ENCODE assay signal across 8 mouse cellular contexts in genomic region chr7:80370649-80371040, GRCm38 (mm10). TPM values are rescaled to one million over a fixed set of nuclear protein-coding genes. Genes with fewer than 3 reads are reported as not detected.
A peak's percentile ranks its signal among the peaks of the same experiment; 100 is the strongest.
DNase-seq lines count a peak whose midpoint lies in the region; ATAC-seq lines count a peak whose summit lies in the region.

No protein-coding gene starts in this region.

- peak overlapping the region; percentile 89 for H3K4me3 ChIP-seq in intestine, embryonic 14.5 days (ENCODE audit: low read depth, low read length)
- H3K4me3 ChIP-seq in midbrain, embryonic 10.5 days = peak overlapping the region; percentile 96

- peak overlapping the region; percentile 80 for H3K27ac ChIP-seq in intestine, embryonic 14.5 days (ENCODE audit: low read depth)
- H3K27ac ChIP-seq in midbrain, embryonic 10.5 days (replicated peaks) = peak overlapping the region; percentile 93

- peak overlapping the region; percentile 80 for H3K9ac ChIP-seq in intestine, embryonic 14.5 days (ENCODE audit: low read length)

- peak; percentile 37 for ATAC-seq in intestine, embryonic 14.5 days (replicated peaks; ENCODE audit: low FRiP score, low TSS enrichment, low read depth)
- ATAC-seq in erythroid progenitor cell, adult 5-6 weeks (replicated peaks; ENCODE audit: low FRiP score, poor library complexity, severe bottlenecking) = no peak

- WGBS in intestine, embryonic 14.5 days = under 1% methylated on average over 31 of the region's 31 CpGs
- WGBS in midbrain, embryonic 10.5 days = under 1% methylated on average over 31 of the region's 31 CpGs

- peak overlapping the region; percentile 71 for H3K4me2 ChIP-seq in intestine, embryonic 14.5 days (ENCODE audit: low read length)

- no peaks in the 10 kb centered on the region for H3K9me3 ChIP-seq in intestine, embryonic 14.5 days (ENCODE audit: control insufficient read depth, low read length)
- no peaks in the 10 kb centered on the region for H3K9me3 ChIP-seq in midbrain, embryonic 10.5 days (replicated peaks)

- peaks cover 12% of the 10 kb centered on the region for H3K4me1 ChIP-seq in intestine, embryonic 14.5 days (replicated peaks; ENCODE audit: control insufficient read depth, insufficient read depth, low read length)
- H3K4me1 ChIP-seq in midbrain, embryonic 10.5 days = peaks cover 17% of the 10 kb centered on the region

- DNase-seq in T-cell, adult 2 months (ENCODE audit: low spot score) = peak; percentile 88
- DNase-seq in cerebellum, postnatal 25 days = peak; percentile 94 to 95
- peak; percentile 87 for DNase-seq in gastrocnemius, postnatal 14 days
- DNase-seq in intestine, embryonic 14.5 days (ENCODE audit: low spot score) = peak; percentile 86
- DNase-seq in left cerebral cortex, postnatal 36 days (ENCODE audit: low spot score in 2 of 2) = peak; percentile 80 to 84
- peak; percentile 65 for DNase-seq in midbrain, embryonic 10.5 days (ENCODE audit: low spot score)
- DNase-seq in right cerebral cortex, postnatal 4 days = peak; percentile 77

- H3K36me3 ChIP-seq in intestine, embryonic 14.5 days (ENCODE audit: control insufficient read depth, insufficient read depth, low read length) = peaks cover 29% of the 10 kb centered on the region
- peaks cover 31% of the 10 kb centered on the region for H3K36me3 ChIP-seq in midbrain, embryonic 10.5 days

- intact Hi-C loops in gastrocnemius, postnatal 14 days (cut with DNase I; ENCODE audit: low total_unique reads) = loop anchor here (2.0 kb wide), 1 partner anchor 30 kb away; the partner anchor contains the start of gene Unc45a
- intact Hi-C loops in left cerebral cortex, postnatal 36 days (cut with DNase I) = loop anchor here (1.0 kb wide), 1 partner anchor 30 kb away; no protein-coding TSS in a partner anchor

- no peaks in the 10 kb centered on the region for H3K27me3 ChIP-seq in intestine, embryonic 14.5 days (replicated peaks; ENCODE audit: control insufficient read depth, insufficient read depth, low read length)
- H3K27me3 ChIP-seq in midbrain, embryonic 10.5 days (ENCODE audit: low read depth, poor library complexity, severe bottlenecking) = no peaks in the 10 kb centered on the region

RNA-seq across cellular contexts. Expression of gene Man2a2, which starts 0.5 kb away (rescaled TPM):
- total RNA-seq in gastrocnemius, postnatal 14 days (2021) = 10 to 100 TPM; 96.8 to 97.0 TPM
- polyA plus RNA-seq in intestine, embryonic 14.5 days (2014; fragmentation: Nextera tagmentation; extraction: Ambion mirVana) = 17.4 and 18.8 TPM in 2 replicates
- total RNA-seq in left cerebral cortex, postnatal 36 days (2021) = 100 to 1,000 TPM; 128 to 158 TPM
- polyA plus RNA-seq in midbrain, embryonic 10.5 days (2016; fragmentation: Nextera tagmentation; extraction: Ambion mirVana) = 15.7 and 18.4 TPM in 2 replicates
- 6.5 and 13.0 TPM in 2 replicates for total RNA-seq in erythroid progenitor cell, adult 5-6 weeks (2015; ENCODE audit: low replicate concordance)
- total RNA-seq in erythroid progenitor cell, adult 5-6 weeks (2017; ENCODE audit: low replicate concordance) = 5.1 and 7.8 TPM in 2 replicates

RNA-seq across cellular contexts. Expression of gene Fes, which starts 17.1 kb away (rescaled TPM):
- total RNA-seq in gastrocnemius, postnatal 14 days (2021) = 1 to 10 TPM; 5.7 to 7.6 TPM
- polyA plus RNA-seq in intestine, embryonic 14.5 days (2014; fragmentation: Nextera tagmentation; extraction: Ambion mirVana) = 8.0 and 10.1 TPM in 2 replicates
- 1 to 10 TPM; 6.0 to 7.1 TPM for total RNA-seq in left cerebral cortex, postnatal 36 days (2021)
- polyA plus RNA-seq in midbrain, embryonic 10.5 days (2016; fragmentation: Nextera tagmentation; extraction: Ambion mirVana) = 9.1 and 11.8 TPM in 2 replicates
- total RNA-seq in erythroid progenitor cell, adult 5-6 weeks (2015; ENCODE audit: low replicate concordance) = 31.0 and 53.2 TPM in 2 replicates
- total RNA-seq in erythroid progenitor cell, adult 5-6 weeks (2017; ENCODE audit: low replicate concordance) = 9.1 and 17.2 TPM in 2 replicates

RNA-seq across cellular contexts. Expression of gene Hddc3, which starts 27.7 kb away (rescaled TPM):
- total RNA-seq in gastrocnemius, postnatal 14 days (2021) = 10 to 100 TPM; 34.3 to 37.2 TPM
- 19.8 and 19.9 TPM in 2 replicates for polyA plus RNA-seq in intestine, embryonic 14.5 days (2014; fragmentation: Nextera tagmentation; extraction: Ambion mirVana)
- 10 to 100 TPM; 52.9 to 65.7 TPM for total RNA-seq in left cerebral cortex, postnatal 36 days (2021)
- polyA plus RNA-seq in midbrain, embryonic 10.5 days (2016; fragmentation: Nextera tagmentation; extraction: Ambion mirVana) = 24.8 and 24.9 TPM in 2 replicates
- 1.3 and 24.9 TPM in 2 replicates for total RNA-seq in erythroid progenitor cell, adult 5-6 weeks (2015; ENCODE audit: low replicate concordance)
- total RNA-seq in erythroid progenitor cell, adult 5-6 weeks (2017; ENCODE audit: low replicate concordance) = 4.4 TPM in 1 of 2 replicates, not detected in the other

RNA-seq across cellular contexts. Expression of gene Unc45a, which starts 29.8 kb away (rescaled TPM):
- total RNA-seq in gastrocnemius, postnatal 14 days (2021) = 10 to 100 TPM; 11.7 to 12.1 TPM
- 29.9 and 34.2 TPM in 2 replicates for polyA plus RNA-seq in intestine, embryonic 14.5 days (2014; fragmentation: Nextera tagmentation; extraction: Ambion mirVana)
- total RNA-seq in left cerebral cortex, postnatal 36 days (2021) = 10 to 100 TPM; 36.4 to 39.6 TPM
- 42.3 and 46.7 TPM in 2 replicates for polyA plus RNA-seq in midbrain, embryonic 10.5 days (2016; fragmentation: Nextera tagmentation; extraction: Ambion mirVana)
- 1.4 and 2.5 TPM in 2 replicates for total RNA-seq in erythroid progenitor cell, adult 5-6 weeks (2015; ENCODE audit: low replicate concordance)
- total RNA-seq in erythroid progenitor cell, adult 5-6 weeks (2017; ENCODE audit: low replicate concordance) = 2.2 and 14.5 TPM in 2 replicates

RNA-seq across cellular contexts. Expression of gene Furin, which starts 34.6 kb away (rescaled TPM):
- total RNA-seq in gastrocnemius, postnatal 14 days (2021) = 10 to 100 TPM; 49.4 to 51.9 TPM
- polyA plus RNA-seq in intestine, embryonic 14.5 days (2014; fragmentation: Nextera tagmentation; extraction: Ambion mirVana) = 10.3 and 10.6 TPM in 2 replicates
- 10 to 100 TPM; 30.7 to 38.5 TPM for total RNA-seq in left cerebral cortex, postnatal 36 days (2021)
- 3.0 and 3.9 TPM in 2 replicates for polyA plus RNA-seq in midbrain, embryonic 10.5 days (2016; fragmentation: Nextera tagmentation; extraction: Ambion mirVana)
- 22.7 and 51.1 TPM in 2 replicates for total RNA-seq in erythroid progenitor cell, adult 5-6 weeks (2015; ENCODE audit: low replicate concordance)
- 24.6 and 28.2 TPM in 2 replicates for total RNA-seq in erythroid progenitor cell, adult 5-6 weeks (2017; ENCODE audit: low replicate concordance)

Comparison
In these comparisons a context has a peak if more than half of its experiments do, and no peak if none do; other contexts are left out.
1. RNA of gene Man2a2, which starts 0.5 kb away (total RNA-seq): 128 to 158 TPM in left cerebral cortex, postnatal 36 days and 96.8 to 97.0 TPM in gastrocnemius, postnatal 14 days; 5.1 to 13.0 TPM in erythroid progenitor cell, adult 5-6 weeks; every median in the first group is over 4 times any median in the second.
2. Peak in every context shown above with its lines, with median percentiles within 50 percentile points of each other: DNase-seq.